Mouse (Mus musculus) frontal cortex, postnatal 36 days (tissue): Measurements from ENCODE around the gene P2ry6.
A peak's percentile ranks its signal among the peaks of the same experiment; 100 is the strongest.

Source experiments
- DNase-seq, 2 experiments: peaks; one replicate each; pipeline ENCODE4 v3.0.0; 2022; ENCODE audit warnings: low spot score in 2 of 2

The P2ry6 gene

DNA sequence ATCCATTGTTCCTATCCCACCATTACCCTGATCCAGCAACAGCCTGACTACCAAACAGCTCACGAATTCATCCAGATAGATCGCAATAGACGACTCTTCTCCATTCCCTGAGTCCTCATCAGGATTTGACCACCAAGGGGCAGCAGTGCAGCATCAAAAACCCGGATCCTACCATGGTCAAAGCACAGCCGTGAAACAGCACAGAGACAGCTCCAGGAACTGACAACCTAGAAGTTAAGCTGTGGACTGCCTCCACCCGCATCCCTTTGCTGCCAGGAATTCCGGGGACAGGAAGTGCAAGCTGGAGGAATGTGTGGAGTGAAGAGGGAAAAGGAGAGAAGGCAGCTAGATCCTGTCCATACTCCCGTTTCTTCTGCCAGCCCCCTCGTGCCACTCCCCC, 13.6 kb upstream of the P2ry6 start:
- DNase-seq, result peak; percentile 66 to 78

DNA sequence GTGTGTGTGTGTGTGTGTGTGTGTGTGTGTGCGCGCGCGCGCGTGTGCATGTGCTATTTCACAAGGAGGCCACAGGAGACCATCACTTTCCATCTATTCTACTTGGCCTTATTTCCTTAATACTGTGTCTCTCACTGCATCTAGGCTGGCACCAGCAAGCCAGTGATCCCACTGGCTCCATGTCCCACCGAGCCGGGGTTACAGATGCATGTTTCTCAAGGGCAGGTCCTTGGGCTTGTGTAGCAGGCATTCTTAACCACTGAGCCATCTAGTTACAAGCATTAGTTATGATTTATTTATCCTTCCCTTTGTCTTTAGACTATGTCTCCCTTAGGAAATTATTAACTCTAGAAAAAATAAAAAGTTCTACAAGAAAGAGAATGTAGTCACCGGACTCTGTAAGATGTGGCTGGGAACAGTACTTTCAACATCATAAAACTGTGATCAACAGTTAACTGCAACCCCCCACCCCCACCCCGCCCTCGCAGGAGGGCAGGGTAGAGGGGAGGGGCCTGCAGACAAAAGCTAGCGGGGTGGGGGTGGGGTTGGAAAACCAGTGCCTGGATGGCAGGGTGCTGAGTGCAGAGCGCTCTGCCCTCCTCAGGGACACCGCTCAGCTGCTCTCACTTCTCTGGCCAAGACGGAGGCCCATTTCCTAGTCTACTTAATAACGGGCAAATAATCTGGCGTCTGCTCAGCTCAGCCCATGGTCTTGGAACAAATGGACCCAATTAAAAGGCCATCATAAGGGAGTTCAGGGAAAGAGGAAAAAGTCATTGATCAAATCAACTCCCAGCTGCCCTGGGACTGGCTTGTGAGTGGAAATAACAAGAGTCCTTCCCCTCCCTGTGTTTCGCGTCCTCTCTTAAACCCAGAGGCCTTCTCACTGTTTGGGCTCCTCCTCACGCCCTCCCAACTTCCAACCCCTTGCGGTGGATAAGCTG, 10.3 kb upstream of the P2ry6 start:
- DNase-seq, result no peak

DNA sequence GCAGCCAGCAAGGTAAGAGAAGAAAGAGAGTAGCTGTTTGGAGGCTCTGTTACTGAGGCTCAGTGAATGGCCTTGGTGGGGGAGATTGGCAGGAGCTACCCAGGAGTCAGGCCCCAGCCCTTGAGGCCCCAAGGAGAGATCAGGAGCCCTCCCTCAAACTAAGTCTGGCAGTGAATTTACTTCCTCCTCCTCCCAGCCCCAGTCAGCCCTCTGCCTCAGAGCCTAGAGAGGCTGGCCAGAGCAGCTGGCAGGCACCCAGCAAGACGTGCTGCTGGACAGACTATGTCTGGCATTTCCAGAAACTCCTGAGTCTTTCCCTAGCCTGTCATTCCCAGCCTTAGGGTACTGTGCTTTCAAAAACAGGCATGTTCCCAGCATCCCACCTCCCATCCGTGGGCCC, 4.7 kb upstream of the P2ry6 start:
- DNase-seq, result no peak

GRCm38 (mm10) chr7:100978171-100978570, 3.7 kb upstream of the P2ry6 start:
- no peak for DNase-seq

DNA sequence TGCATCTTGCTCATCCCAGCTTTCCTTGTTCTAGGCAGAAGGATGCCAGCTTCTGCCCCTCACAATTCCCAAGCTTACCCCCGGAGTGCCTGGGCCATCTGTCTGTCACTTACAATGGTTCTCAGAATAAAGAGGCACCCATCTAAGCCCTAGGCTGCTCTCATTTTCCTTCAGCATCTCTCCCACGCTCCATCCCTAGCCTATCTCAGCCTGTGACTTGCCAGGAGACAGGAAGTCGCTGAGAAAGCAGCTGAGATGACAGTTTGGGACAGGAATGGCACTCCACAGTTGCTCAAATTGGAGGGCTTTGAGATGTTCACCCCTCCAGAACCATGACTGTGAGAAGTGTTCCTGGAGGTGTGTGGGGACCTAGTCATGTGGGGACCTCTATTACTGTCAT, 1.6 kb downstream of the P2ry6 start:
- no peak for DNase-seq

GRCm38 (mm10) chr7:100968874-100969659, 5.4 kb downstream of the P2ry6 start:
- DNase-seq, result no peak

DNA sequence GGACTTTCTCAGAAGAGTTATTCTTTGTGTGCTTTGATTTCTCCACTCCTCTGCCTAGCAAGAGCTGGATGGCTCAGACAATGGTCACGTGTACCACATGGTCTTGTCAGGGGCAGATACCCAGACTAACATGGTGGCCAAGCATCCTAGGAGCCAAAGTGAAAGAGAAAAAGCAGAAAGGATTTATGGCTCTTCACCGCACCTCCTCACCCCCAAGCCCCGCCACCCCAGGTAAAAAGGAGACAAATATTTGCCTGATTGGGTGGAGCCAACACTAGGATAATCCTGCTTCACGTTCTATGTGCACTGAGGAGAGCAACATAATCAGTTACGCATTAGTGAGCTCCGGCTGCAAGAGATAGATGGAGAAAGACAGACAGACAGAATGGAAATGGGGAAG, 6.1 kb downstream of the P2ry6 start:
- DNase-seq, result no peak

- no peak for DNase-seq
These were observed 6.6 kb downstream of the P2ry6 start for GRCm38 (mm10) chr7:100967850-100968249.

DNA sequence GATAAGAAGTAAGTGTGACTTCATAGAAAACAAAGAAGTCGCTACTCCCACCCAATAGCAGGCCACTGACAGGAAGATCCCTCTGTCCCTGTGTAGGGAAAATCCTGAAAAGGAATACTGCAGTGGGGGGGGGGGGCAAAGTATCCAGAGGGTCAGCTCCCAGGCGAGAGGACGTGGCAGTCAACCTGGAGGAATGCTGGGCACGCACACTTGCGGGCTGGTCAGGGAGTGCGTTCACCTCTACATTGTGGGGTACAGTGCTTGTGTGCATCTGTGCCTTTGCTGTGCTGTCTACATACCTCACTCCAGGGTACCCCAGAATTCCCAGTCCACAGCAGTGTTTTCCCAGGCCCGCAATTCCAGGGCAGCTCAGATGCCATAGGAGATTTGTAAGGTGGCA, 8.4 kb downstream of the P2ry6 start:
- no peak for DNase-seq

DNA sequence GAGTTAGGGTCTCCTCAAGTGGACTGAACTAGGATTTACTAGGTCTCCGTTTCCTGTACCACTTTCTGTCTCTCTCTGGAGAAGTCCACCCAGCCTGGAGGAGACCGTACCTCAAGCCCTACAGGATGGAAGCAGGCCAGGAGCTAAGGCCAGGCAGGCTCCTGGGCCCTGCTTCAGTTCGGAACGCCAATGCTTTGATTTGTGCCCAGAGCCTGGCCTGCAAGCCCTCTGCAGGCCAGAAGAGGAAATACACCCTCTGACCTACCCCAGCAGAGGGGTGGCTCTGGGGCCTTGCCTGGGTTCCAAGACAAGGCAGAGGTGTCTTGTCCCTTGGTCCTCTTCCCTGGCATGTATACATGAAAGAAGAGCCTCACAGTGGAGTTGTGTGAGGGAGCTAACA, 9.4 kb downstream of the P2ry6 start:
- no peak for DNase-seq

- DNase-seq, result no peak
These were observed 10.2 kb downstream of the P2ry6 start for GRCm38 (mm10) chr7:100964242-100964641.

DNA sequence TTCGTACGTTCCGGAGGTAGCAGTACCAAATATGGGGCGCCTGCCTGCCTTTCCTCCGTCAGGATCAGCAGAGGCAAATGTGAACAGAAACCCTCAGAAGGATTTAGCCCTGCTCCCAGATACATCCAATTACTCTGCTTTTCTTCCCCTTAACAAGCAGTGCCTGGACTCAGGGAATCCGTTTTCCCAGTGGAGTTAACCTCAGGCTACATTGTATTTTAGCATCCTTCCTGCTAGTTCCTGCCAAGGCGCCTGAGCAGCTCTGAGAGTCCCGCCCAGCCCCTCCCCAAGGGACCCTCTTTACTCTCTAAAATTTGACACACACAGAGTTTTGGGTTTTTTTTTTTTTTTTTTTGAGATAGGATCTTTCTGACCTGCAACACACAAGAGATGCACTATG, 11.1 kb downstream of the P2ry6 start:
- DNase-seq, result no peak

GRCm38 (mm10) chr7:100961146-100961545, 13.3 kb downstream of the P2ry6 start:
- DNase-seq, result no peak

GRCm38 (mm10) chr7:100960462-100960861, 14.0 kb downstream of the P2ry6 start:
- no peak for DNase-seq

- DNase-seq, result no peak
These were observed 16.0 kb downstream of the P2ry6 start for GRCm38 (mm10) chr7:100958426-100958825.

- no peak for DNase-seq
These were observed 21.8 kb downstream of the P2ry6 start for GRCm38 (mm10) chr7:100952686-100953085.

DNA sequence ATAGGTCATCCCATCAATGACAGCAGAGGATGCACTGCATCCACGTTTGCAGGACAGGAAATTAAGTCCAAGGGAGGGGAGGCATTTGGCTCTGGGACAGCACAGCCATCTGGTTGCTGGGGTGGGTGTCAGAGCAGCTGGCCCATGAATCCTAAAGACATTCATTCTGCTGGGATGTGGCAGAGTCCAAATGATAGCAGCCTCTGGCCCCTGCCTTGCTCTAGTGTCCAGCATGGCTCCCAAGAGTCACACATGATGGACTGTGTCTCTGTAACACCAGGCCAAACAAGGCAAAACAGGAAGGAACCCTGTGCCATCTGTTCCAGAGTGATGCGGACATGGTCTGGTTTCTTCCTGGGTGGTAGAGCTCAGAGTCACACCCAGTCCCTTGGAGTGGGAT, 22.5 kb downstream of the P2ry6 start:
- DNase-seq, result no peak

- no peak for DNase-seq
These were observed 23.9 kb downstream of the P2ry6 start for GRCm38 (mm10) chr7:100950481-100951010.

GRCm38 (mm10) chr7:100950031-100950430, 24.4 kb downstream of the P2ry6 start:
- DNase-seq, result no peak

DNA sequence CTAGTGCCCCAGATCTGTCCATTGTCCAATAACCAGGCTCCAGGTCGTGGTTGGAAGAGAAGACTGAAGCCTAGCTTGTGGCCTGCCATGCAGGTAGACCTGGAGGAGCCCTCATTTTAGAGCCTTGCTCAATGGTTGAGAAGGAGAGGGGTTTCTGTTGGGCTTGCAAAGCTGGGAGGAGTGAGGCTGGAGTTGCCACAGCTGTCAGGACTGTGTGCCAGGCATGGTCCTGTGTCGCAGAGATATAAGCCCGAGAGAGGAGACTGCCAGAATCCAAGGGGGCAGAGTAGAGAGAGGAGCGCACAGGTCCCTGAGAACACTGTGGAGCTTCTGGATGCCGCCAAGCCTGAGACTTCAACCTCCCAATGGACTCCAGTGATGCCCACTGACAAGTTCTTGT, 29.7 kb downstream of the P2ry6 start:
- DNase-seq, result no peak

GRCm38 (mm10) chr7:100944306-100944705, 30.1 kb downstream of the P2ry6 start:
- DNase-seq, result no peak

DNA sequence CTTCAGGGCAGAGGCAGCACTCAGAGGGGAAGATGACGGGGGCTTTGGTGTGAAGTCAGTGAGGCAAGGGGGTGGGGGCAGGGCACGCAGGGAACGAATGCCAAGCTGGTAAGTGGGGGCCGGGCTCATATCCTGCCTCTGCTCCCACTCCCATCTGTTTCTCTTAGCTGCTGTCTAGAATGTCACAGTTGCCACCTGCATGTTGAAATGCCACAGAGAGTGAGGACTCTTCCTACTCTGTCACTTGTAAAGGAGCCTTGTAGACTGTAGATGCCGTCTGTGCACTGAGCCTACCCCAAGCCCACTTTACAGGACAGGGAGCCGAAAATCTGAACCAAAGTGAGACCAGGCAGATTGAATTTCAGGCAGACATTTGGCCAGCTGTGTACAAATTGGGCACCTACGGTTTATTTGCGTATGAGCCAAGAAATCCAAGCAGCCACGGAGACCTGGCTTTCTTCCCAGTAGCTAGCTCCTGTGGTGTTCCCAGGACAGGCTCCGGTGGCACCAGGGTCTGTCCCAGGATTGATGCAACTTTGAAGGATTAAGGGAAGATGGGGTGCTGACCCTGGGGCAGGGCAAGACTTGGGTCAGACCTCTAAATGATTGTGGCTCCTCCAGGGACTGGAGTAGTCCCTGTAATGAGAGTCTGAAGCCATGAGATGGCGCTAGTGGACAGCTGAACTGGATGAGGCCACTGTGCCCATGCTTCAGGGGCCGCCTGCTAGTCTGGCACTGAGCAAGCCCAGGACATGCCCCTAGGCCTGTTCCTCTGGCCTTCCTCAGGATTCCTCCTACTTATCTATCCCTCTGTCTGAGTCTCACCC, 31.4 kb downstream of the P2ry6 start:
- peak; percentile 57 to 67 for DNase-seq
